Mouse (Mus musculus) thymus, postnatal 10 days (tissue): ENCODE measurements at regions not wholly inside any gene's neighbourhood (a gene's known extent, or its start where the extent isn't known, plus 50 kb on each side); places are given as distances from the start of the nearest gene placed in this dataset.

Source experiments
- DNase-seq, 2 experiments: peaks; one replicate each; pipeline ENCODE4 v3.0.0; 2021; ENCODE audit warnings: low spot score in 2 of 2

DNA sequence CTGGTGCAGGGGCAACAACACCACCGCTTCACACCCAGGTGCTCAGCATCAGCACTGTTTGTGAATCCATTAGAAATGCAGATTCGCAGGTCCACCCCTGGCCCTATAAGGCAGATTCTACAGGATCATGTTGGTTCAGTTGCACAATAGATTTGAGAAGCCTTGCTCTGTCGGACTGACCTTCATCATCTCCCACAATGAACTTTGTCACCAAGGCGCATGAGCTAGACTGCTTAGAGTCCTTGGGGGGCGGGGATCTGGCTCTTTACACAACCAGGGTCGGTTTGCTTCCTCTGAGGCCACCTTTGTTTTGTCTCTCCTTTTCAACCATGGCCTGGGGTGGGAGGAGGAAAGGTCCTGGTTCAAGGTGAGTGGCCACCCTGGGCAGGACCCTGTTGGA, 209.7 kb downstream of the Igsf11 start:
- DNase-seq, result no peak

DNA sequence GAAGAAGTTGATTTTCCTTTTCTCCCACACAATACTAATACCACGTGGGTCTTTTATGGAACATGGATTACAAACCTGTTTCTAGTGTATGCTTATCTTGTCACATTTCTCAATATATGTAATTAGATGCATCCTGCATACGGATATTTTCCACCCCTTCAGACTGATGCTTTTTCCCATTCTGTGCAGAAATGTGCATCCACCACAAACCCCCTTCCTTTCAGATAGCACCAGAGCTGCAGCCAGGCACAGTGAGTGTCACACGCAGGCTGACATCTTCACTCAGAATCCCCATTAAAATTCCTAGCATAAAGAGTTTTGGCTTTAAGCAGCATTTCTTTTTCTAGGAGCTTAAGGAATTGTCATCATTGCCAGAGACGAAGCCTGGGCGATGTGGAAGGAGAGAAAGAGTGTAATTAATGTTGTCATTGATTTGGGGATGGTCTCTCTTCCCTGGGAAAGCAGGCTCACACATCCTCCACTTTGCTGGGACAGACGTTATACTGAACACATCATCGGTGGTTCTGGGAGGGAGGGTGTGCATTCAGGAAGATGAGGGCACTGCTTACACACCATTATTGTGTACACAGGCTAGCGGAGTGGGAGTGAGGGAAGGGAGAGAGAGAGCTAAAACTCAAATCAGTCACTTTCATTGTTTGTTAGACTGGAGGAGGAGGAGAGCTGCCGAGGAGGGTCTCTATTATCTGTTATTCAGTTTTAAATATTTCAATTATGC, 211.1 kb downstream of the Igsf11 start:
- DNase-seq, result no peak

DNA sequence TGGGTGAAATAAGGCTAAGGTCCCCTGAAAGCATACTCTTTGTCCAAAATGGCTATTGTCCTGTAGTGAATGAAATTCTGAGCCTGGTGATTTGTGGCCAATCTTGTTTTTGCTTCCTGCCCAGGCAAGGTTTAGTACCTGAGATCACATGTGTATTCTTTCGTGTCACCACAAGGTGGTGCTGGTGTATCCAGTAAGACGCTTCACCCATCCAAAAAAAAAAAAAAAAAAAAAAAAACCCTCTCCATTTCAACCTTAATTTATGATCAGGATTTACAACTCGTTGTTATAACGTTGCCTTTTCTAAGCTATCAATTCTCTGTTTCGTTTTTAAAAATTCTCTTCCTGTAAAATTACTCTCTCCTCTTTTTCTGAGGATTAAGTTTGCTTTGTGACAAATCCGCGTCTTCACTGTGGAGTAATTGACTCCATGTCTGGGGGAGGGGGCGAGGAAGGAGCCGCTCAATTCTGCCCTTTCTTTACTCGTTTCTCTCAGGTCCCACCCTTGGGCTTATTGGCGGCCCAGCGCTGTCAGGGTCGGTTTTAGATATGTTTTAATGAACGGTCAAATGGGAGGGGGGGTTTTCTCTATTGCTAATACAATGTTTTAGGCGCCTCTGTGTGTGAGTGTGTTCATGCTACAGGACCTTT, 217.0 kb downstream of the Igsf11 start:
- peak in 1 of 2 experiments; percentile 9 for DNase-seq

DNA sequence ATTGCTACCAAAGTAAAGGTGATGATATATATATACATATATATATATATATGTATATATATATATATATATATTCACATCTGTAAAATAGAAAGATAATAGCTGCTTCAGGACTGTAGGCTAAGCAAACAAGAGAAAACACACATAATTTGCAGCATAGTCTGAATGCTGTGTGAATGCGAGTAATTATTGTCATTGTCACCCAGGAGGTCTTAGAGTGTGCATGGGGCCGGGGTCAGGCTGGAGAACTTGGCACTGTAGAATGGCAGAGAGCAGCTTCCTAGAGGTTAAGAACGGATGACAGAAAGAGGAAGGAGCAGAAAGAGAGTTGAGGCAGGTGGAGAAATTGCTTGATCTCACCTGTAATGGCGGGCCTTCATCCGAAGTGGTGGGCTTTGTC, 217.6 kb downstream of the Igsf11 start:
- no peak for DNase-seq

DNA sequence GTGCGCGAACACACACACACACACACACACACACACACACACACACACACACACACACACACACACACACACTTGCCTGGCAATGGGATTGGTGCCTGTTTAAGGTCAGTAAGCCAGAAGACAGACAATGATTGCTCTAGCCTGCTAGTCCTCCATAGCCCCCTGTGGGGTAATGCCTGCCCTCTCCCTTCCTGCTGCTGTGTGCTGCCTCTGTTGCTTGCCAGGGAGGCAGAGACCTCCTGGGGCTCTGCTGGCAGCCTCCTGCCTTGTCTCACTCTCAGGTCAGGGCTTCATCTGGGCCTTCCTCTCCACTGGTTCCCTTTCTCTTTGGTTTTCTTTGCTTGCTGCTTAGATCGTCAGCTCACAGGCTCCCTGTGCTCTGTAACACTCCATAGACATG, 225.6 kb downstream of the Igsf11 start:
- DNase-seq, result no peak

DNA sequence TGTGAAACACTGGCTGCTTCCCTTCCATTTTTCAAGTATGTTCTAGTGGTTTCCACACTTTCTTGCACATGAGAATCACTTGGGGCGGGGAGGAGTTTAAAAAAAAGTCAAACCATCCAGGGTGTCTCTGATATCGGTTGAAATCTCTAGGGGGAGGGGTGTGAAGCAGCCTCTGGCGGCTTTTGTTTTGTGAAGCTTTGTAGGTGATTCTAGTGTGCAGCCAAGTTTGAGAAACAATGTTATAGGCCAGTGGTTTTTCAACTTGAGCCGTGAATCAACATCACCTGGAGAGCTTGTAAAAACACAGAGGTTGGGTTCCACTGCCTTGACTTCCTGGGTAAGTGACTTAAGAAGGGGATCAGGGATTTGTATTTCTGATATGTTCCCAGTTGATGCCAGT, 227.3 kb downstream of the Igsf11 start:
- DNase-seq, result no peak

DNA sequence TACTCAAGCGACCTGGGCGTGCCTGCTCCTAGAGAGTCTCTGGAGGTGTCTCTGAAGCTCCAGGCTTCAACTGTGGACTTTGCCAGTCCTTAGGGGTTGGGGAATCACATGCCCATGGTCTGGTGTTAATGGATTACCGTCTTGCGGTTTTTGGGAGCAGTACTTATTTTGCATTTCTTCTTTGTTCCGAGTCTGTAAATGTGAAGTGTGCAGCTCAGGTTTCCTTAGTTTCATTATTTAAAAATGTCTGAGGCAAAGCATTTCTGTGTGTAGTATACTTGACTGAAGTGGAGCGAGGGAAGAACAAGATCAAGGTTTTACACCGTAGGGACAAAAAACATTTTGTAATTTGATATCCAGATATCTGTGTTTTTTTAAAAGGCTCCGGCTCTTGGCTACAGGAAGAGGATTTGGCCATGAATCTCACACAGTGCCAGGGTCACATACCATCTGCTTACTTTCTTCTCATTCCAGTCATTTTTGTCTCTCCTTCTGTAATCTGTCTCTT, 231.0 kb downstream of the Igsf11 start:
- DNase-seq, result no peak

DNA sequence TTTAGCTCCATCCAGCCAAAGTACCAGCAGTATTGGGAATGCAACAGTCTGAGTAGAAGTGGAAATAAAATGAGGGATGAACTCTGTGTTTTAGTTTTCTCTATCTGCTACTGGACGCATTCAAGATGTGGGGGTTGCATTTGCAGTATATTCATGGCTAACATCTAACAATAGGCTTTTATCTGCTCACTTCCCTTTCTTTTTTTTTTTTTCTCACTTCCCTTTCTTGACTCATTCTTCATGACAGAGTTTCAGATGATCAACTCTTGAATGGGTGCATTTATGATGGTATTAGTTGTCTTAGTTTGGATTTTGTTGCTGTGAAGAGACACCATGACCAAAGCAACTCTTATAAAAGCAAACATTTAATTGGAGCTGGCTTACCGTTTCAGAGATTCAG, 240.0 kb downstream of the Igsf11 start:
- DNase-seq, result no peak

DNA sequence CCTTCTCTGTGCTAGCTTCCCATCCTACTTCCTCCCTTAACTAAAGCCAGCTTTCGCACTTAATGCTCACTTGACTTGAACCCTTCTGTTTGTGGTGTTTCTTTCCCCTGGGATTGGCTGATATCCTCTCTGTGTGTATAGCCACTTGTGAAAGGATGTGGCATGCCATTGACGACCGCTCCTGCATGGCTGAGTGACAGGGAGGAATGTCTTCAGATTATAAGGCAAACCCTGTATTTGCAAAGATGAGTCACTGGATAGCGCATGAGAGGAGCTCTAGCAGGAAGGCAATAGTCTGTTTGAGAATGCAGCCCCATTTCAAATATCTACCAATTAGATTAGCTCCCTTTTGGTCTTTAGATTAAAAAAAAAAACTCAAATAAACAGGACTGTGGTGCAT, 243.3 kb downstream of the Igsf11 start:
- no peak for DNase-seq

DNA sequence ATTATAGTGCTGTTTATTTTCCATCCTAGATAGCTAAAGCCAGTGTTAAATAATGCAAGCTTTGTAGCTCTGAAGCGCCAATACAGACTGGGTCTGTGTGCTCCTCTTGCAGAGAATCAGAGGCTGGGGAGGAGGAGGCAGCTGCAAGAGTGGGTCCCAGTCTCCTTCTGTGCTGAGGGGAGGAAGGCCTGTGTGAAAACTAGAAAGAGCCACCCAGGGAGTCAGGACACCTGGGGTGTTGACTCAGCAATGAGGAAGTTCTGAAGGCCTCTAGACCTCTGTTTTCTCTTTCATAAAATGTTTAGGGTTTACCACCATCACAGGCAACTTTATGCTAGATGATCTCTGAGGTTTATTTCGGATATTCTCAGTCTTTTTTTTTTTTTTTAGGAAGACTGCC, 254.7 kb downstream of the Igsf11 start:
- no peak for DNase-seq

DNA sequence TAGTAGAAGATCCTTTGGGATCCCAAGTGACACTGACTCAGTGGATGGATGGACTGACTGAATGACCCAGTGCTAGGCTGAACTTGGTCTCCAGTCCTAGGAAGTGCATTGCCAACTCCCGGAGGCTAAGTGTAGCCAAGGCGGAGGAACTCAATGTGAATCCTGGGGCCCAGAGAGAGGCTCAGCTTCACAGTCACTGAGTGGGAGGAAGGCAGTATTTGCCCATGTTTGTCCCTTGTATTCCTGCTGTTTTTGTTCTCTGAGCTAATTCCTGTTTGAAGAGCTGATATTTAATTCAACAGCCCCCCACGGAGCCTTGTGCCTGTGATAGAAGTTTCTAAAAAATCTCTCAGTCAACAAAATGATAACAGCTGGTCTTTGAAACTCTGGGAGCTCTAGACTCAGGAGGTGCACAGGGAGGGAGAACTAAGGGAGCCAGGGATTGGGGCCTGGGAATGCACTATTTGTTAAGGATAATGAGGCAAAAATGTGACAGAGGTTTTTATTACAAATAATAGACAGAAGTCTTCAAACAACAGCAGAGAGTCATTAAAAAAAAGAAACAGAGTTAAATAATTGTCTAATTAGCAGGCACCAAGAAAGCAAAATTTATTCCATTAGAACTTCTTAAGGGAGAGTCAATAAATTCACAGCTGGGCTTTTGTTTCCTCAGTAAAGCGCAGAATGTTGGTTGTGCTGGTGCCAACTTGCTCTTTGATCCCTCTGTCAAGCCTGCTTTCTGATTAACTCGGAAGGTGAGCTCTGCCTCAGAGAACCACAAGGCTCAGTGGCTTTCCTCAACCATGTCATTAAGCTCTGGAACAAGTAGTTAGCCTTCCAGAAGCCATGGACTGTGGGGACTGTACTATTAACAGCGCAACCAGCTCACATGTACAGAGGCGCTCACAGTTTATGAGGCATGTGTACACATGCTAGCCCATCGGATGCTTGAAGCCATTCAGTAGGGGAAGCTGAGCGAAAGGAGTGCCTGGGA, 259.2 kb downstream of the Igsf11 start:
- DNase-seq, result no peak

DNA sequence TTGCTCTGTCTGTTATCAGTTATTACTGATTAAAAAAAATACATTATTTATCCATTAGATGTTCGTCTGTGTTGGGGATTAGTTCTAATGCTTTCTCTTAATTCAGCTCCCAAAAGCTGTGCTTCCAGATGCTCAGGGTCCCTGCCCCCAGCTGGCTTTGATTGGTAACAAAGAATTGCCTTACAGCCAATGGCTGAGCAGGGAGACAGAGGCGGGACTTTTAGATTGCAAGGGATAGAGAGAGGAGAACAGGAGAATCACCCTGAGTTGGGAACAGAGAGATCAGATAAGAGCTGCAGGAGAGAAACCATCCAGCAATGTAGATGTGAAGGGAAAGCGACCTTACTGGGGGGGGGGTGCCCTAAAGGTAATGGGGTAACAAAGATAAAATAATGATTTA, 266.4 kb downstream of the Igsf11 start:
- no peak for DNase-seq

DNA sequence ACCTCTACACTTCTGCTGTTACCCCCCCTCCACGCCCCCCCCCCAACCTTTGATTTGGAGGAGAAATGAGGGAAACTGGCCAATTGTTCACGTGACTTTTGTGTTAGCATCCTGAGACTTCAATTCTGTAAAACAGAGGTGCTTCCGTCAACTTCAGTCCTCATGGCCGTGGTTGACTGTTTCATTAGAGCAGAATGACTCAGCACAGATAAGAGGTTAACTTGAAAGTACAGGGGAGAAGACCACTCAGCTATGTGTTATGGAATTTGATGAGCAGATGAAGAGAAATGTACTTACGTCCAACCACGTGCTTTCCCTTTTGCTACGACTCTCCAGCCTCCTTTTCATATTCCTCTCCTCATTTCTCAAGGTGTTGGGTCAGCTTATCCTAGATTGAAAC, 267.3 kb downstream of the Igsf11 start:
- DNase-seq, result no peak

DNA sequence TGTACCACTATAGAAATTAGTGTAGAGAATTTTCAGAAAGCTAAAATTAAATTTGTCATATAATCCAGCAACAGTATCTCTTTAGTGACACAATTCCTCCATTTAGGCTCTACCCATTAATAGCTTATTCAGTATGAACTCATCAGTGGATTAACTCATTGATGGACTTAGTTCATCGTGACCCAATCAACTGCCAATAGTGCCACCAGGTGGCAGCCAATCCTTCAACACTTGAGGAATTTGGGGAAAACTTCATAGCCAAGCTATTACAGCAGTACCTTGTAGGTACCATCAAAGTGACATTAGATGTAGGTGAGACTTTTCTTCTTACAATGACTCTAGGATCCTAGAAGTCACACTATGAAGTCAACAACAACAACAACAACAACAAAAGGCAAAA, 270.2 kb downstream of the Igsf11 start:
- DNase-seq, result no peak

DNA sequence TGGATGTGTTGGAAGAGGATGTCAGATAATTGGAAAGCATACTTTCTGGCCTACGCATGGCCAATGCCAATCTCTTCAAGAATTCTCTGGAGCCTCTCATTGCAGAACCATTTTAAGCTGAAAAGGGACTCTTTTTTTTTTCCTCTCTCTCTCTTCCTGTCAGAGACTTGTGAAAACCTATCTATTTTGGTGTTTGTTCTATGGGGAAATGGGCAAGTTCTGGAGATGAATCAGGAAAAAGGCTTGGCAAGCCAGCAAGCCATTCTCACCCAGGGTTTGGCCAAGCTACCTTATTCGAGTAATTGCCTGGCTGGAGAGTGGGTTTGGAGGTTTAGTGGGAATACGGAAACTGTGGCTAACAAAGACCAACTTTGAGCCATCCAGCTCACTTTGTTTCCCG, 299.4 kb downstream of the Igsf11 start:
- DNase-seq, result no peak

DNA sequence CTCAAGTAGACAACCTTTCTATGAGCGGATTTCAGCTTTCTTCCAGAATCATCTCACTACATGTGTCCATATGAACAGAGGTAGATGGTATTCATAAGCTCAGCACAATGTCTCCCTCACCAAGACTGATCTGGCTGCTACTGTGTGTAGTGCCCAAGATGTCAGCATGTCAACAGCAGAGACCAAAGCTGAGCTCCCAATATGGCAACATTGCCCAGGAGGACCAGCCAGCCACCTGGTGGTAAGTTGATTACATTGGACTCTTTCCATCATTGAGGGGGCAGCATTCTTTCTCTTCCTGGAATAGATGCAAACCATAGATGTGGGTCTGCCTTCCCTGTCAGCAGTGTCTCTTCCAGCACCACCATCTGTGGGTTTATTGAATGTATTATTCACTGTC, 303.0 kb downstream of the Igsf11 start:
- DNase-seq, result no peak

DNA sequence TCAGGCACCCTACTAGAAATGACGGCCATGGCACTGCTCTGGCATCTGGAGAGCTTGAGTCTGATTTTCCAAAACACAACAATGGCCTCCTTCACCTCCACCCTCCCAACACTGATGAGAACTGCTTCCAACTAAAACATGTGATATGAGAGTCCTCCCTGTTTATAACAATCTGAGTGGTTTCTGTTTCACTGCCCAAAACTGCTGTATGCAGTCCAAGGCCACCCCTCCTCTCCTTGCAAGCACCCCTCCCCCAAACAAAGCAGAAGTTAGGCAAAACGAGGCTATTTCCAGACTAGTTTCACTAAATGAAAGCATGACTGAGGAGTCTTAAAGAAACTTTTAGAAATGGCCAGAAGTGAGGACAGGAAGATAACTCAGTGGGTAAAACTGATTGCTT, 304.4 kb downstream of the Igsf11 start:
- DNase-seq, result no peak

DNA sequence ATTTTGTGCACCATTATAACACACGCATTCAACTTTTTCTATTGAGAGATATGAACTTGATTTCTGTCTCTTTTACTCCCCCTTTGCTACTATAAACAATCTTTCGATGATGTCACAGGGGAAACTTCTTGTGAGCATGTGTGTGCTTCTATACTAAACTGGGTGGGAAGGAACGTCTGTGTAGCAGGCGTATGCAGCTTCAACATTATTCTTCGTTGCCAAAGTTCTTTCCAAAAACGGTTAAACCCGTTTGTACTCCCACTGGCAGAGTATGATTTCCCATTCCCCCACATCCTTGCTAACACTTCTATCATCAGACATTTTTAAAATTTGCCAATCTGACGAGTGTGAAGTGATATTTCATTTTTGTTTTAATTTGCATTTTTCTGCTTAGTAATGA, 331.1 kb downstream of the Igsf11 start:
- no peak for DNase-seq

DNA sequence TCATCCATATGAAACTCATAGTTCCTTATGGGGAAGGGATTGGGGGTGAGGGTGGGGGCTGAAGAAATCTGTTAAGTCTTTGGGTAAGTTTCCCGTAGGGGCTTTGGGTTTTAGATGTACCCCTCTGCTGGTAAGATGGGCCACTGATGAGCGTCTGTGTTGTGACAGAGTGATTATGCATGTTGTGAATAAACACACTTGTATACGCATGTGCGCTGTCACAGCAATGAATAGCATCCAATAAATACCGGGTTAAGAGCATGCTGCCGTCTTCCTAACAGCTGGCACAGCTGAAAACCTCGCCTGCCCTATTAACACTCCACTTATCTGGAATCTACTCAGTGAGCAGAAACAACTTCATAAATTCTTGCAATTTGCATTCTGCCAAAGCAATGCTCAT, 337.0 kb downstream of the Igsf11 start:
- no peak for DNase-seq

DNA sequence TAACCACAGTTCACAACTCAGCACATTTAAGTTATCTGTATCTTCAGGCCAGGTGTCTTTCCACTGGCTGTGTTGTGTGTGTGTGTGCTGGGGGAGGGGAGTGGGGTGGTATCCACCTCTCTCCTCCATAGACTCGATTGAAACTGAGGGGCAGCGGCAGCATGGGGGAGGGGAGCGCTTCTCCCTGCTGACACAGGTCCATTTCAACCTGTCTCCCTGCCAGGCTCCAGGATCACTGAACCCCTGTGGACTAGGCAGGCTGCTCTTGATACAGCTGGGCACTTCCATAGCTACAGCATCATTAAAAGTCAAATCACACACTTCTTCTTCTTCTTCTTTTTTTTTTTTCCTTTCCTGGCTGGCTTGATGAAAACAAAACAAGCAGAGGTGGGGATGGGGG, 338.0 kb downstream of the Igsf11 start:
- DNase-seq, result no peak

DNA sequence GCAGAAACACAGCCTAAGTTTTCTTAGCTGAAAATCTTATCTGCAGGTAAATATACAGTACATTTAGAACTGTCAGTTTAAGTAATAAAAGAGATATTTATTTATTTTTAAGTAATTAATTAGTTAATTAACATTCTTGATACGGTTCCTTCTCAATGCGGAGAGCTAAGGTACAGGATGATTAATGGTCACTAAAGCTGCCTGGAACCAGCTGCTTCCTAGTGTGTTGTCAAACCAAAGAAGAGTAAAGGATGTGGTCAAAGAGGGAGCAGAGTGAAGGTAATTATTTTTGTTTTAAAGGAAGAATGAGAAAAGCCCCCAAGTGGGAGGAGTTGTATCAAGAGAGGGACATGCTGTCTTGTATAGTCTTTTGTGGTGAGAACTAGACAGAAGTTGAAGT, 341.8 kb downstream of the Igsf11 start:
- DNase-seq, result no peak

DNA sequence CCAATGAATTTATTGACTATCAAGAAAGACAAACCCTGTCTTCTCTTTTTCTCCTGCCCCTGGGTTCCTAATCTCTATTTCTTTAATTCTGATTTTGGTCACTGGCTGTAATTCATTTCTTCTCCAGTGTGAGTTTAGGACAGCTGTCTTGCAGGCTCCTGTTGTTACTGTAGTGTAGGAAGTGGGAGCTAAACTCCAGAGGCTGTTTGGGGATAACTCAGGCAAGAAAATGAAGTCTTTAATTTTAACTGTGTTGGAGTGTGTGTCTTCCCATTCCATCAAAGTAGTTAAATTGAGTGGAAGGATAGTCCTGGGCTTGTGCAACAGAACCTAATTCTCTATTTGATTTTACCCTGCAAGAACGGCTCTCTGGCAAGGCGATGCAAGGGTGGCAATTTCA, 381.0 kb downstream of the Igsf11 start:
- no peak for DNase-seq
